8 mouse cellular contexts compared by ENCODE assay signal in genomic region chr8:126422920-126423300, GRCm38 (mm10). TPM values are rescaled to one million over a fixed set of nuclear protein-coding genes. Genes with fewer than 3 reads are reported as not detected.
DNase-seq lines count a peak whose midpoint lies in the region; ATAC-seq and TF ChIP-seq lines count a peak whose summit lies in the region.

No protein-coding gene starts in this region.

- H3K4me3 ChIP-seq in heart, adult 2 months, result peak overlapping the region; percentile 85
- peak overlapping the region; percentile 68 for H3K4me3 ChIP-seq in C2C12 (ENCODE audit: insufficient read depth, poor library complexity, severe bottlenecking)
- H3K4me3 ChIP-seq in hindbrain, embryonic 13.5 days, result peak overlapping the region; percentile 89
- H3K4me3 ChIP-seq in liver, embryonic 15.5 days (replicated peaks), result peak overlapping the region; percentile 79

- DNase-seq in heart, adult 2 months, result no peak
- DNase-seq in heart, postnatal 4 days, result no peak
- DNase-seq in retina, postnatal 7 days (ENCODE audit: low read depth, low spot score), result peak; percentile 13
- DNase-seq in cerebellum, postnatal 36 days, result no peak

- TF ChIP-seq POLR2A in heart, adult 2 months (IDR thresholded peaks at IDR 0.05; ENCODE audit: insufficient read depth, low read depth, low read length), result no peak

- H3K79me3 ChIP-seq in C2C12 (ENCODE audit: low read depth), result peaks cover 6% of the 10 kb centered on the region

- H3K9me3 ChIP-seq in hindbrain, embryonic 13.5 days, result no peaks in the 10 kb centered on the region
- H3K9me3 ChIP-seq in liver, embryonic 15.5 days (replicated peaks), result no peaks in the 10 kb centered on the region

- peak overlapping the region; percentile 86 for H3ac ChIP-seq in C2C12 (ENCODE audit: control insufficient read depth, insufficient read length, low read depth)

- peak; percentile 30 for ATAC-seq in common myeloid progenitor, adult 5-6 weeks (replicated peaks; ENCODE audit: low read depth, poor library complexity, severe bottlenecking)
- peak; percentile 67 for ATAC-seq in hindbrain, embryonic 13.5 days (ENCODE audit: low FRiP score)
- peak; percentile 14 for ATAC-seq in liver, embryonic 15.5 days (ENCODE audit: insufficient read depth)

- 2% methylated on average over 9 of the region's 9 CpGs for WGBS in heart, adult 2 months
- 10% methylated on average over 9 of the region's 9 CpGs for WGBS in hindbrain, embryonic 13.5 days
- WGBS in liver, embryonic 15.5 days (ENCODE audit: insufficient replicate concordance), result 8% methylated on average over 9 of the region's 9 CpGs

- H3K79me2 ChIP-seq in heart, adult 2 months (replicated peaks; ENCODE audit: control insufficient read depth, insufficient read depth, low read length), result no peaks in the 10 kb centered on the region
- peaks cover 16% of the 10 kb centered on the region for H3K79me2 ChIP-seq in C2C12 (ENCODE audit: control insufficient read depth, insufficient read depth)

- H3K27ac ChIP-seq in heart, adult 2 months, result peak overlapping the region; percentile 91
- H3K27ac ChIP-seq in hindbrain, embryonic 13.5 days, result peak overlapping the region; percentile 78
- peak overlapping the region; percentile 71 for H3K27ac ChIP-seq in liver, embryonic 15.5 days (replicated peaks)

- no peaks in the 10 kb centered on the region for H3K36me3 ChIP-seq in heart, adult 2 months (ENCODE audit: control insufficient read depth, insufficient read depth, low read length)
- H3K36me3 ChIP-seq in C2C12 (ENCODE audit: control insufficient read depth, insufficient read depth), result peaks cover 30% of the 10 kb centered on the region
- H3K36me3 ChIP-seq in hindbrain, embryonic 13.5 days, result peaks cover 26% of the 10 kb centered on the region
- peaks cover 23% of the 10 kb centered on the region for H3K36me3 ChIP-seq in liver, embryonic 15.5 days (replicated peaks)

- peak overlapping the region; percentile 84 for H3K4me2 ChIP-seq in hindbrain, embryonic 13.5 days
- peak overlapping the region; percentile 88 for H3K4me2 ChIP-seq in liver, embryonic 15.5 days

- no peak for TF ChIP-seq CTCF in heart, adult 2 months (IDR thresholded peaks at IDR 0.05)
- no peak for TF ChIP-seq CTCF in C2C12 (IDR thresholded peaks at IDR 0.05; ENCODE audit: control insufficient read depth, insufficient read depth, insufficient read length)

- no peak for TF ChIP-seq EP300 in heart, adult 2 months (IDR thresholded peaks at IDR 0.05; ENCODE audit: insufficient read depth, low read depth, low read length)

- intact Hi-C loops in heart, adult 2 months (cut with DNase I), result loop anchor here (5.0 kb wide), 1 partner anchor 514 kb away; no protein-coding TSS in a partner anchor

- peak overlapping the region; percentile 97 for H3K9ac ChIP-seq in heart, adult 2 months (ENCODE audit: low read depth, low read length)
- peak overlapping the region; percentile 94 for H3K9ac ChIP-seq in hindbrain, embryonic 13.5 days
- peak overlapping the region; percentile 77 for H3K9ac ChIP-seq in liver, embryonic 15.5 days

- peaks cover 2% of the 10 kb centered on the region for H3K4me1 ChIP-seq in heart, adult 2 months (ENCODE audit: control insufficient read depth, insufficient read depth, low read length)
- peaks cover 15% of the 10 kb centered on the region for H3K4me1 ChIP-seq in hindbrain, embryonic 13.5 days (replicated peaks)
- H3K4me1 ChIP-seq in liver, embryonic 15.5 days (replicated peaks), result peaks cover 21% of the 10 kb centered on the region

- no peaks in the 10 kb centered on the region for H3K27me3 ChIP-seq in heart, adult 2 months (ENCODE audit: control insufficient read depth, insufficient read depth, low read length)
- no peaks in the 10 kb centered on the region for H3K27me3 ChIP-seq in C2C12 (ENCODE audit: control insufficient read depth, insufficient read depth, insufficient read length)
- H3K27me3 ChIP-seq in hindbrain, embryonic 13.5 days, result no peaks in the 10 kb centered on the region
- H3K27me3 ChIP-seq in liver, embryonic 15.5 days, result no peaks in the 10 kb centered on the region

TF ChIP-seq in C2C12, 6 proteins besides CTCF, POLR2A, EP300 and RAD21:
- TF ChIP-seq MYOD1 (IDR thresholded peaks at IDR 0.05; ENCODE audit: control insufficient read depth, insufficient read length, low read depth) (no peak), MAX (IDR thresholded peaks at IDR 0.05) (no peak), FOSL1 (IDR thresholded peaks at IDR 0.05; ENCODE audit: insufficient read depth, low read length, poor library complexity, severe bottlenecking) (no peak), USF1 (IDR thresholded peaks at IDR 0.05; ENCODE audit: low read depth) (no peak), CEBPB (IDR thresholded peaks at IDR 0.05; ENCODE audit: low read depth) (no peak), MYOG (IDR thresholded peaks at IDR 0.05; ENCODE audit: control insufficient read depth, extremely low read depth, insufficient read length) (no peak)

RNA-seq across cellular contexts. Expression of gene Coa6, which starts 0.6 kb away (rescaled TPM):
- 10 to 100 TPM; 24.1 to 28.9 TPM for total RNA-seq in heart, adult 2 months (2021)
- 19.9 and 29.2 TPM in 2 replicates for polyA plus RNA-seq in heart, adult 2 months (2012; rRNA removed)
- total RNA-seq in heart, postnatal 4 days (2021), result 10 to 100 TPM; 25.6 to 25.9 TPM
- 37.9 TPM for polyA plus RNA-seq in C2C12 (2012; fragmentation: generic; extraction: Trizol)
- 25.9 and 52.0 TPM in 2 replicates for total RNA-seq in common myeloid progenitor, adult 5-6 weeks (2017)
- 46.8 and 49.6 TPM in 2 replicates for polyA plus RNA-seq in hindbrain, embryonic 13.5 days (2015; fragmentation: Nextera tagmentation; extraction: Ambion mirVana)
- 28.5 and 34.6 TPM in 2 replicates for polyA plus RNA-seq in liver, embryonic 15.5 days (2015; fragmentation: Nextera tagmentation; extraction: Ambion mirVana)

RNA-seq across cellular contexts. Expression of gene Tarbp1, which starts 52.0 kb away (rescaled TPM):
- 1 to 10 TPM; 3.9 to 4.0 TPM for total RNA-seq in heart, adult 2 months (2021)
- 2.5 and 4.9 TPM in 2 replicates for polyA plus RNA-seq in heart, adult 2 months (2012; rRNA removed)
- total RNA-seq in heart, postnatal 4 days (2021), result 1 to 10 TPM; 5.0 to 5.9 TPM
- polyA plus RNA-seq in C2C12 (2012; fragmentation: generic; extraction: Trizol), result 3.9 TPM
- total RNA-seq in common myeloid progenitor, adult 5-6 weeks (2017), result 12.4 and 16.4 TPM in 2 replicates
- 1.5 and 1.6 TPM in 2 replicates for polyA plus RNA-seq in hindbrain, embryonic 13.5 days (2015; fragmentation: Nextera tagmentation; extraction: Ambion mirVana)
- 1.2 and 1.3 TPM in 2 replicates for polyA plus RNA-seq in liver, embryonic 15.5 days (2015; fragmentation: Nextera tagmentation; extraction: Ambion mirVana)

Comparison
In these comparisons a context has a peak if more than half of its experiments do, and no peak if none do; other contexts are left out.
1. ATAC-seq: peak in every context shown above with its lines; median percentile 67 in hindbrain, embryonic 13.5 days; 30 in common myeloid progenitor, adult 5-6 weeks; 14 in liver, embryonic 15.5 days.